Mouse (Mus musculus) liver, embryonic 11.5 days (tissue): ENCODE measurements at regions not wholly inside any gene's neighbourhood (a gene's known extent, or its start where the extent isn't known, plus 50 kb on each side); places are given as distances from the start of the nearest gene placed in this dataset.

Experiments
- ATAC-seq: fragments of 200-750 bp; cut with Nextera tagmentation; replicated peaks from 2 replicates; pipeline ENCODE4 v1.8.0; 2017; ENCODE audit warnings: moderate number of reproducible peaks, mild to moderate bottlenecking, moderate TSS enrichment, moderate library complexity; ENCODE audit not compliant: low FRiP score
- DNase-seq: peaks from one replicate; pipeline ENCODE4 v3.0.0-alpha.2; 2017; ENCODE audit warnings: low spot score
- H3K27ac ChIP-seq: fragments of 300-500 bp; sonication (generic); 2 replicates; pipeline ENCODE4 v1.5.1; 2014; ENCODE audit warnings: mild to moderate bottlenecking, low read depth, low read length, control low read depth
- H3K27me3 ChIP-seq: fragments of 300-500 bp; sonication (generic); replicated peaks from 2 replicates; pipeline ENCODE4 v1.6.1; 2014; ENCODE audit warnings: low read length, mixed read lengths; ENCODE audit not compliant: control insufficient read depth, insufficient read depth
- H3K36me3 ChIP-seq: fragments of 300-500 bp; sonication (generic); 2 replicates; pipeline ENCODE4 v1.6.1; 2014; ENCODE audit warnings: mild to moderate bottlenecking, low read length, moderate library complexity, mixed read lengths; ENCODE audit not compliant: control insufficient read depth, insufficient read depth
- H3K4me1 ChIP-seq: fragments of 300-500 bp; sonication (generic); replicated peaks from 2 replicates; pipeline ENCODE4 v1.6.1; 2014; ENCODE audit warnings: low read length, mixed read lengths; ENCODE audit not compliant: control insufficient read depth, insufficient read depth
- H3K4me2 ChIP-seq: fragments of 300-500 bp; sonication (generic); 2 replicates; pipeline ENCODE4 v1.6.1; 2014; ENCODE audit warnings: mild to moderate bottlenecking, control low read depth, moderate library complexity
- H3K4me3 ChIP-seq: fragments of 300-500 bp; sonication (generic); 2 replicates; pipeline ENCODE4 v1.5.1; 2014; ENCODE audit warnings: low read depth, low read length, control low read depth
- H3K9ac ChIP-seq: fragments of 300-500 bp; sonication (generic); 2 replicates; pipeline ENCODE4 v1.6.1; 2014; ENCODE audit warnings: low read depth, low read length, control low read depth
- H3K9me3 ChIP-seq: fragments of 300-500 bp; sonication (generic); 2 replicates; pipeline ENCODE4 v1.6.1; 2016; ENCODE audit warnings: low read length, inconsistent platforms, mixed read lengths; ENCODE audit not compliant: control insufficient read depth
- WGBS: fragments of 180-500 bp; shearing (Covaris S2); extraction: QIAGEN DNeasy Blood & Tissue Kit; methylation state at CpG from one replicate; pipeline ENCODE4 v1.1.7; 2014; 5-methylcytosine and 5-hydroxymethylcytosine counted together

GRCm38 (mm10) chr4:142588418-142589083 lies 349.4 kb upstream of the Kazn start:
- Histone ChIP-seq H3K9ac (no peak overlapping the region), H3K27ac (no peak overlapping the region), H3K36me3 (no peaks in the 10 kb centered on the region), H3K27me3 (no peaks in the 10 kb centered on the region), H3K9me3 (no peaks in the 10 kb centered on the region), H3K4me2 (no peak overlapping the region), H3K4me3 (no peak overlapping the region), H3K4me1 (no peaks in the 10 kb centered on the region)
- no peak for DNase-seq
- WGBS, result 73% methylated on average over 24 of the region's 24 CpGs
- no peak for ATAC-seq

- DNase-seq, result no peak
- no peaks in the 10 kb centered on the region for H3K36me3 ChIP-seq
- no peak overlapping the region for H3K9ac ChIP-seq
- H3K9me3 ChIP-seq, result no peaks in the 10 kb centered on the region
- no peaks in the 10 kb centered on the region for H3K27me3 ChIP-seq
- WGBS, result 86% methylated on average over 22 of the region's 22 CpGs
- no peak overlapping the region for H3K4me3 ChIP-seq
- no peak overlapping the region for H3K27ac ChIP-seq
- no peak for ATAC-seq
- H3K4me2 ChIP-seq, result no peak overlapping the region
- no peaks in the 10 kb centered on the region for H3K4me1 ChIP-seq
Observed at GRCm38 (mm10) chr4:142587345-142588035, 348.3 kb upstream of the Kazn start.

- Histone ChIP-seq H3K4me2 (no peak overlapping the region), H3K9ac (no peak overlapping the region), H3K27ac (no peak overlapping the region), H3K4me3 (no peak overlapping the region), H3K9me3 (no peaks in the 10 kb centered on the region), H3K27me3 (no peaks in the 10 kb centered on the region), H3K4me1 (no peaks in the 10 kb centered on the region), H3K36me3 (no peaks in the 10 kb centered on the region)
- DNase-seq, result no peak
- no peak for ATAC-seq
- WGBS, result 82% methylated on average over 4 of the region's 4 CpGs
Observed at GRCm38 (mm10) chr4:142578536-142578935, 339.3 kb upstream of the Kazn start.

GRCm38 (mm10) chr4:142577519-142577918 lies 338.3 kb upstream of the Kazn start:
- H3K27ac ChIP-seq, result no peak overlapping the region
- no peak overlapping the region for H3K4me3 ChIP-seq
- no peaks in the 10 kb centered on the region for H3K9me3 ChIP-seq
- H3K4me2 ChIP-seq, result no peak overlapping the region
- H3K27me3 ChIP-seq, result no peaks in the 10 kb centered on the region
- DNase-seq (no peak), ATAC-seq (no peak)
- H3K36me3 ChIP-seq, result no peaks in the 10 kb centered on the region
- 45% methylated on average over 4 of the region's 4 CpGs for WGBS
- no peaks in the 10 kb centered on the region for H3K4me1 ChIP-seq
- H3K9ac ChIP-seq, result no peak overlapping the region

- H3K36me3 ChIP-seq, result no peaks in the 10 kb centered on the region
- H3K27me3 ChIP-seq, result no peaks in the 10 kb centered on the region
- H3K4me3 ChIP-seq, result no peak overlapping the region
- 67% methylated on average over 1 of the region's 1 CpGs for WGBS
- H3K4me2 ChIP-seq, result no peak overlapping the region
- no peak overlapping the region for H3K9ac ChIP-seq
- H3K9me3 ChIP-seq, result no peaks in the 10 kb centered on the region
- ATAC-seq, result no peak
- no peaks in the 10 kb centered on the region for H3K4me1 ChIP-seq
- DNase-seq, result no peak
- no peak overlapping the region for H3K27ac ChIP-seq
Observed at GRCm38 (mm10) chr4:142574528-142574927, 335.3 kb upstream of the Kazn start.

GRCm38 (mm10) chr4:142570712-142571111 lies 331.5 kb upstream of the Kazn start:
- ATAC-seq (no peak), DNase-seq (no peak)
- no peak overlapping the region for H3K4me3 ChIP-seq
- WGBS, result 66% methylated on average over 7 of the region's 7 CpGs
- H3K27ac ChIP-seq, result no peak overlapping the region
- H3K4me1 ChIP-seq, result no peaks in the 10 kb centered on the region
- H3K27me3 ChIP-seq, result no peaks in the 10 kb centered on the region
- H3K36me3 ChIP-seq, result no peaks in the 10 kb centered on the region
- no peaks in the 10 kb centered on the region for H3K9me3 ChIP-seq
- H3K9ac ChIP-seq, result no peak overlapping the region
- no peak overlapping the region for H3K4me2 ChIP-seq

GRCm38 (mm10) chr4:142568556-142568955 lies 329.4 kb upstream of the Kazn start:
- WGBS, result 81% methylated on average over 6 of the region's 6 CpGs
- Histone ChIP-seq H3K27me3 (no peaks in the 10 kb centered on the region), H3K9me3 (no peaks in the 10 kb centered on the region), H3K4me2 (no peak overlapping the region), H3K27ac (no peak overlapping the region), H3K4me1 (no peaks in the 10 kb centered on the region), H3K36me3 (no peaks in the 10 kb centered on the region), H3K9ac (no peak overlapping the region), H3K4me3 (no peak overlapping the region)
- DNase-seq, result no peak
- ATAC-seq, result no peak

- H3K4me2 ChIP-seq, result no peak overlapping the region
- H3K4me1 ChIP-seq, result no peaks in the 10 kb centered on the region
- no peak overlapping the region for H3K27ac ChIP-seq
- DNase-seq (no peak), ATAC-seq (no peak)
- no peak overlapping the region for H3K4me3 ChIP-seq
- WGBS, result 62% methylated on average over 3 of the region's 3 CpGs
- no peak overlapping the region for H3K9ac ChIP-seq
- H3K27me3 ChIP-seq, result no peaks in the 10 kb centered on the region
- no peaks in the 10 kb centered on the region for H3K36me3 ChIP-seq
- H3K9me3 ChIP-seq, result peaks cover 6% of the 10 kb centered on the region
Observed at GRCm38 (mm10) chr4:142554716-142555115, 315.5 kb upstream of the Kazn start.

- no peak for ATAC-seq
- Histone ChIP-seq H3K9me3 (no peaks in the 10 kb centered on the region), H3K4me3 (no peak overlapping the region), H3K9ac (no peak overlapping the region), H3K4me2 (no peak overlapping the region), H3K36me3 (no peaks in the 10 kb centered on the region), H3K4me1 (no peaks in the 10 kb centered on the region), H3K27ac (no peak overlapping the region), H3K27me3 (no peaks in the 10 kb centered on the region)
- WGBS, result 83% methylated on average over 1 of the region's 1 CpGs
- DNase-seq, result no peak
Observed at GRCm38 (mm10) chr4:142545871-142546270, 306.7 kb upstream of the Kazn start.
